Mouse (Mus musculus) lung, postnatal 0 days (tissue): ENCODE results near the gene Dazap1.

Experiments used
- CTCF ChIP-seq: IDR thresholded peaks from 2 replicates; pipeline ENCODE4 v1.5.1; 2016; ENCODE audit warnings: antibody characterized with exemption, mild to moderate bottlenecking
- EP300 ChIP-seq: IDR thresholded peaks from 2 replicates; pipeline ENCODE4 v1.6.1; 2016; ENCODE audit warnings: antibody characterized with exemption, mild to moderate bottlenecking, control low read depth

- no peak for TF ChIP-seq CTCF
- TF ChIP-seq EP300: no peak
These were observed 1.2 kb upstream of the Dazap1 start for GRCm38 (mm10) chr10:80259861-80260641.
